Mouse (Mus musculus) hindbrain, postnatal 0 days (tissue): ENCODE measurements around the gene Tmem270. TPM values are rescaled to one million over a fixed set of nuclear protein-coding genes. Genes with fewer than 3 reads are reported as not detected.
"Not testable (repeated sequence)": the region's sequence is repeated elsewhere in the genome, so short reads cannot be mapped to it uniquely, and the experiment has no call there.

Source experiments
- ATAC-seq: fragments of 200-750 bp; cut with Nextera tagmentation; 2 replicates; pipeline ENCODE4 v1.8.0; 2017; ENCODE audit warnings: mild to moderate bottlenecking, moderate TSS enrichment, moderate library complexity
- DNase-seq: peaks from one replicate; pipeline ENCODE4 v3.0.0-alpha.2; 2015; ENCODE audit warnings: low spot score
- H3K27ac ChIP-seq: fragments of 300-500 bp; sonication (generic); 2 replicates; pipeline ENCODE4 v1.5.1; 2014; ENCODE audit warnings: mild to moderate bottlenecking
- H3K27me3 ChIP-seq: fragments of 300-500 bp; sonication (generic); 2 replicates; pipeline ENCODE4 v1.6.1; 2014; ENCODE audit warnings: low read length, mixed read lengths; ENCODE audit not compliant: insufficient read depth
- H3K36me3 ChIP-seq: fragments of 300-500 bp; sonication (generic); 2 replicates; pipeline ENCODE4 v1.6.1; 2014; ENCODE audit warnings: low read length, mixed read lengths; ENCODE audit not compliant: insufficient read depth
- H3K4me1 ChIP-seq: fragments of 300-500 bp; sonication (generic); 2 replicates; pipeline ENCODE4 v1.6.1; 2014; ENCODE audit warnings: antibody characterized with exemption, low read length, mixed read lengths; ENCODE audit not compliant: insufficient read depth
- H3K4me2 ChIP-seq: fragments of 300-500 bp; sonication (generic); 2 replicates; pipeline ENCODE4 v1.6.1; 2014; ENCODE audit warnings: low read depth, mild to moderate bottlenecking, low read length, moderate library complexity, mixed read lengths
- H3K4me3 ChIP-seq: fragments of 300-500 bp; sonication (generic); 2 replicates; pipeline ENCODE4 v1.5.1; 2014; ENCODE audit warnings: low read length
- H3K9ac ChIP-seq: fragments of 300-500 bp; sonication (generic); replicated peaks from 2 replicates; pipeline ENCODE4 v1.6.1; 2014; ENCODE audit warnings: mild to moderate bottlenecking, low read length, moderate library complexity, mixed read lengths
- H3K9me3 ChIP-seq: fragments of 300-500 bp; sonication (generic); 2 replicates; pipeline ENCODE4 v1.6.1; 2016; ENCODE audit warnings: low read length, mixed read lengths
- CTCF ChIP-seq: IDR thresholded peaks from 2 replicates; pipeline ENCODE4 v1.5.1; 2016; ENCODE audit warnings: antibody characterized with exemption, control low read depth, low read depth
- WGBS: fragments of 180-500 bp; shearing (Covaris S2); extraction: QIAGEN DNeasy Blood & Tissue Kit; methylation state at CpG from one replicate; pipeline ENCODE4 v1.1.7; 2014; 5-methylcytosine and 5-hydroxymethylcytosine counted together
- polyA plus RNA-seq: library from polyadenylated mRNA; unstranded; fragments of >200 nt; fragmentation: Nextera tagmentation; extraction: Ambion mirVana; gene quantifications from 2 replicates; pipeline ENCODE4 v1.2.1, GENCODE M21; 2015
- total RNA-seq: library from RNA; depleted of rRNA; stranded (reverse); fragments of >200 nt; gene quantifications from 2 replicates; pipeline ENCODE4 v1.2.3, GENCODE M21; 2014

Gene Tmem270
- total and polyA plus RNA-seq, 2 experiments from 2014 or later = not detected

DNA sequence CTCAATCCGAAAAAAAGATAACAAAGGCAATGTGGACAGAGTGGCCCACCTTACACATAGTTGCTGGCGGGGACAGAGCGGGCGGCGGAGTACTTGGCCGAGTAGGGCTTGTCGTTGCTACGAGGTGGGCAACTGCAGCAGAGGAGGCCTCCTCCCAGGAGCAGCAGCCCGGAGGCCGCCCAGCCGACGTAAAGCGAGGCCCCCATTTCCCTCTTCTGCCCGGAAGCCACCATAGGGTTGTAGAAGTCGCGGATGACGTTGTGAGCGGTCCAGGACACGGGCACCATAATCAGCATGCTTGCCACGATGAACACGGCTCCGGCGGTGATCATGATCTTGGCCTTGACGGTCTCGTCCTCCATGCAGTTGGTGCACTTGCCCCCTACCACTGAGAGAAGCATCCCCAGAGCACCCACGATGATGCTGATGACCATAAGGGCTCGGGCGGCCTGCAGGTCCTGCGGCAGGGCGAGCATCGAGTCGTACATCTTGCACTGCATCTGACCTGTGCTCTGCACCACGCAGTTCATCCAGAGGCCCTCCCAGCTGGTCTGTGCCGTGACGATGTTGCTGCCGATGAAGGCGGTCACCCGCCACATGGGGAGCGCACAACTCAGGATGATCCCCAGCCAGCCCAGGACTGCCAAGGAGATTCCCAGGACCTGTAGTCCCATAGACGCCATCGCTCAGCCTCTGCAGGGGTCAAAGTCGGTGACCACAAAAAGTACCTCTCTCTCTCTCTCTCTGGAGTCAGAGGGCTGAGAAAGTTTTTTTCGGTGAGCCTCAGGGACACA is 39.7 kb upstream of the Tmem270 start:
- no peak for ATAC-seq
- WGBS = 19% methylated on average over 43 of the region's 43 CpGs
- no peak for TF ChIP-seq CTCF
- Histone ChIP-seq H3K36me3 (no peaks in the 10 kb centered on the region), H3K9ac (no peak overlapping the region), H3K4me1 (no peaks in the 10 kb centered on the region), H3K4me3 (no peak overlapping the region), H3K4me2 (no peak overlapping the region), H3K27me3 (peaks cover 10% of the 10 kb centered on the region; the same call in 1 of the 2 replicates), H3K27ac (no peak overlapping the region), H3K9me3 (no peaks in the 10 kb centered on the region)
- no peak for DNase-seq

DNA sequence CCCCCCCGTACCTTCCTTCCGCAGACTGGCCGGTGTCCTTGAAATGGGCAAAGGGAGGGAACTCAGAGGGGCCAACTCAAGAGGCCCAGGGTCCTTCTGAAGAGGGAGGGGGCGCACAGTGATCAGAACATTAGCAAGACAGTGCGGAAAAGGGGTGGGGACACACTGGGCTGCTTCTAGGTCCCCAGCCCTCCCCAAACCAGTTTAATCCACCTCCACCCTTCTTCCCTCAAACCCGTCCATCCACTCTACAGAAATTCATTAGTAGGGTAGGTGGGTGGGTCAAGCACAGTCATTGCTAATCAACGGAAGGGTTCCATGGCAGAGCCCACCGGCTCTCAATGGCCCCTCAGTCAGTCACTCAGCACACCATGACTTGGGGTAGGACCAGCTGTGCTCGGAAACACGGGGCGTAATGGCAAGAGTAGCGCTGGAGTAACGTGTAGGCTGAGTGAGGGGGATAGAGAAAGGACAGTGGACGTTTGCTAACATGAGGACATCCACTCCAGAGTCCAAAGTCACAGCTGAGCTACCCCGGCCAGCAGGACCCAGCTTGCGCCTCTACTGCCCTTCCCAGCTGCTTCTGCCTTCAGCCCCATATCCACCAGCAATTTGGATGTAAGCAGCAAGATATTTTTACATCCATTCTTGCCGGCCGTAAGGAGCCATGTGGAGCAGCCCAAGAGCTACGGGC is 38.9 kb upstream of the Tmem270 start:
- Histone ChIP-seq H3K27me3 (peaks cover 10% of the 10 kb centered on the region; the same call in 1 of the 2 replicates), H3K27ac (no peak overlapping the region), H3K36me3 (no peaks in the 10 kb centered on the region), H3K9me3 (no peaks in the 10 kb centered on the region), H3K9ac (no peak overlapping the region), H3K4me3 (no peak overlapping the region), H3K4me1 (no peaks in the 10 kb centered on the region), H3K4me2 (no peak overlapping the region)
- WGBS = 57% methylated on average over 17 of the region's 19 CpGs
- no peak for ATAC-seq
- TF ChIP-seq CTCF = no peak
- no peak for DNase-seq

DNA sequence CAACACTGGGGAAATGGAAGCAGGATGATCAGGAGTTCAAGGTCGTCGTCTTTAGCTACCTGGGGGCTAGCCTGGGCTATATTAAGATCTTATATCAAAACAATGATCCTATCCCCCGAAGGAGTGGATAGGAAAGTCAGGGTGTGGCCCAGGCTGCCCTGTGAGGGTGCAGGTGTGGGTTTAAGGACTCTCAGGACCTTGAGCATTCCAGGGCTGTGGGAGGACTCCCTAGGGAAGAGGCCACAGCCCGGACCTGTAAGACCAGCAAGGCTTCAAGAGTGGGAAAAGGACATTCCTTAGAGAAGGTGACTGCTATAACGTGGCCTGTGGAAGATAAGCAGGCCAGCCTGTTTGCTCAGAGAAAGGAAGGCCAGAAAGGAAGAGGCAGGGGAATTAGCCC is 37.6 kb upstream of the Tmem270 start:
- H3K4me3 ChIP-seq = no peak overlapping the region
- peaks cover 10% of the 10 kb centered on the region; the same call in 1 of the 2 replicates for H3K27me3 ChIP-seq
- no peak overlapping the region for H3K4me2 ChIP-seq
- H3K9me3 ChIP-seq = no peaks in the 10 kb centered on the region
- 71% methylated on average over 5 of the region's 5 CpGs for WGBS
- no peaks in the 10 kb centered on the region for H3K4me1 ChIP-seq
- ATAC-seq = no peak
- no peak for TF ChIP-seq CTCF
- DNase-seq = no peak
- no peaks in the 10 kb centered on the region for H3K36me3 ChIP-seq
- H3K9ac ChIP-seq = no peak overlapping the region
- no peak overlapping the region for H3K27ac ChIP-seq

DNA sequence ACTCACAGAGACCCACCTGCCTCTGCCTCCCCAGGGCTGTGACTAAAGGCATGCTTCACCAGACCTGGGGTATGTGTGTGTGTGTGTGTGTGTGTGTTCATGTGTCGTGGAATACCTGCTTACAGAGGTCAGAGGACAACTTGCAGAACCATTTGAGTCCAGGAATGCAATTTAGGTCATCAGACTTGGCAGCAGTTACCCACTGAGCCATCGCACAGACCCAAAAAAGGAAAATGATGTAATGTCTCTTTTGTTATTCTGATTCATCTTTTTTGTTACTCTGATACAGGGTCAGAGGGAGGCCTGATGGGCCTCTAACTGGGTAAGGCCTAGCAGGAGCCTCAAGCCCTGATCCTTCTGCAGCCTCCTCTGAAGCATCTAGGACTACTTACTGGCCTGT is 36.2 kb upstream of the Tmem270 start:
- Histone ChIP-seq H3K9me3 (no peaks in the 10 kb centered on the region), H3K27me3 (peaks cover 10% of the 10 kb centered on the region; the same call in 1 of the 2 replicates), H3K4me1 (no peaks in the 10 kb centered on the region), H3K9ac (no peak overlapping the region), H3K4me3 (no peak overlapping the region), H3K27ac (no peak overlapping the region), H3K36me3 (no peaks in the 10 kb centered on the region), H3K4me2 (no peak overlapping the region)
- DNase-seq (no peak), ATAC-seq (no peak)
- no peak for TF ChIP-seq CTCF
- 78% methylated on average over 2 of the region's 2 CpGs for WGBS

DNA sequence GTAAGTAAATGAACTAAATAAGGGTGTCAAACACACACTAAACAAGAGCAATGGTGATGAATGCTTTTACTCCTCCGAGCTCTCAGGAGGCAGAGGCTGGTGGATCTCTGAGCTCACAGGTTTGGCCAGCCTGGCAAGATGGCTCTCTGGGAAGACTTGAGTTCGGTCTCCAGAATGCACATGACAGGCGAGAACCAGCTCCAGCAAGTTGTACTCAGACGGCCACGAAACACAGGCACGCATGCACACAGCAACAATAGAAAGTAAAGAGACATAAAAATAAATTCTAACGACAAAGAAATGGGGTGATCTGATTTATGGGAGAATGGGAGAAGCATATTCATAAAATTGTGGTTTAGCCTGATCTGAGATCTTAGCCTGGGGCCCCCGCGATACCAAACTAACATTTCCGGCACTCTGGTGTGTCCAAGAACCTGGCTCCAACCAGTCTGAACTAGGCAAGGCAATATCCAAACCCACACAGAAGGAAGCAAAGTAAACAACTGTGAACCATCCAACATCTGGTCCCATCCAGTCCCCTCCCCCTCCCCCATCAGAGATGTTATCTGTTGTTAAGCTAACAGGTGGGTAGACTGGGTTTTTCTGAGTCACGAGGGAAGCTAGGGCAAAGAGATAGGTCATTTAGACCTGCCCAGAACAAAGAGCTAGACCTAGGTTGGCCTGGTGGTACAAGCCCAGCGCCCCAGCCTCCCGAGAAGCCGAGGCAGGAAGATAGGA is 35.1 kb upstream of the Tmem270 start:
- 90% methylated on average over 14 of the region's 14 CpGs for WGBS
- no peak for ATAC-seq

DNA sequence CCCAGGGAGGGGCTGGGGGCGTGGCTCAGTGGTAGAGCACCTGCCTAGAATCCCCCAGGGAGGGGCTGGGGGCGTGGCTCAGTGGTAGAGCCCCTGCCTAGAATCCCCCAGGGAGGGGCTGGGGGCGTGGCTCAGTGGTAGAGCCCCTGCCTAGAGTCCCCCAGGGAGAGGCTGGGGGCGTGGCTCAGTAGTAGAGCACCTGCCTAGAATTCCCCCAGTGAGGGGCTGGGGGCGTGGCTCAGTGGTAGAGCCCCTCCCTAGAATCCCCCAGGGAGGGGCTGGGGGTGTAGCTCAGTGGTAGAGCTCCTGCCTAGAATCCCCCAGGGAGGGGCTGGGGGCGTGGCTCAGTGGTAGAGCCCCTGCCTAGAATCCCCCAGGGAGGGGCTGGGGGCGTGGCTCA is 33.0 kb upstream of the Tmem270 start:
- not testable (repeated sequence) for ATAC-seq, DNase-seq

More for the DNA sequence above, 35.1 kb upstream of the Tmem270 start:
- Histone ChIP-seq H3K27ac (no peak overlapping the region), H3K9ac (no peak overlapping the region), H3K36me3 (no peaks in the 10 kb centered on the region), H3K4me1 (no peaks in the 10 kb centered on the region), H3K4me2 (no peak overlapping the region), H3K9me3 (no peaks in the 10 kb centered on the region), H3K4me3 (no peak overlapping the region), H3K27me3 (peaks cover 10% of the 10 kb centered on the region; the same call in 1 of the 2 replicates)
- no peak for DNase-seq
- no peak for TF ChIP-seq CTCF

More for the DNA sequence above, 33.0 kb upstream of the Tmem270 start:
- H3K9me3 ChIP-seq, H3K4me2 ChIP-seq, H3K9ac ChIP-seq, H3K27ac ChIP-seq, H3K27me3 ChIP-seq, H3K4me3 ChIP-seq, H3K4me1 ChIP-seq, H3K36me3 ChIP-seq: not testable (repeated sequence)
- WGBS = 86% methylated on average over 2 of the region's 7 CpGs
